Mouse (Mus musculus) T-helper 1 cell (primary cell): ENCODE data around the gene Loxl4.

Experiments
- in situ Hi-C: fragments of 300-600 bp; cut with MboI, MseI; formaldehyde crosslinking; loops from one replicate; pipeline ENCODE4 v1.15.1; 2025; ENCODE audit warnings: high pct_unique_total_duplicates

The Loxl4 gene

DNA sequence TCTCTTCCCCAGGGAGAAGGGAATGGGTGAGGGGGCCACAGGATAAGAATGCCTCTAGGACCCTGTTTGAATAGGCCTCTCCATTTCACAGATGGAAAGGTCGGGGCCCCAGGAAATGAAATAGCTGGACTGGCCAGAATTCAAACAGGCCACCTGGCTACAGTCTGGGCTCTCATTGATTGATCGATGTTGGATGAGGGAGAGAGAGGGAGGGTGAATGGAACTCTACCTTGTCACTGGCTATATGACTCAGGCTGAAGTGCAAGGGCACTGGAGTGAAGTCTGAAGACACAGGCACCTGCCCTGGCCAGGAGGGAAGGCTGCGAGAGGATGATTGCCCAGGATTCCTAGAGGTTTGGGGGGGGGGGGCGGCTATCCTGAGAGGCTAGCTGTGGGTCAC, 867 bp downstream of the Loxl4 start:
- in situ Hi-C loops, result no loop called here

DNA sequence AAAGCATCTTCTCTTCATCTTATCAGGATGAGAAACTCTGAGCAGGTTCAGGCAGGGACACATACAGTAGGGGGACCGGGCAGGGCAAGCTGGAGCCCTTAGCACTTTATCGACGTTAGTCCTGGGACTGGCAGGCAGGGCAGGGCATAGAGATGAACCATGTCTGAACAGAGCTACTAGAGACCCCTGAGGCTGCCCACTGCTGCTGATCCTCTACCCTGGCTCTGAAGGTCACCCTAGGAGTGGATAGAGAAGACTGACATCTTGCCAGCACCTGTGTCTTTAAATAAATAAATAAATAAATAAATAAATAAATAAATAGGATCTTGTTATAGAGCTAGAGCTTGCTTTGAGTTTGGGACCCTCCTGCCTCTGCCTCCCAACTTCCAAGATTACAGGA, 2.9 kb downstream of the Loxl4 start:
- in situ Hi-C loops, result loop anchor here (10.0 kb wide), 1 partner anchor 1565 kb away; no protein-coding TSS in a partner anchor

DNA sequence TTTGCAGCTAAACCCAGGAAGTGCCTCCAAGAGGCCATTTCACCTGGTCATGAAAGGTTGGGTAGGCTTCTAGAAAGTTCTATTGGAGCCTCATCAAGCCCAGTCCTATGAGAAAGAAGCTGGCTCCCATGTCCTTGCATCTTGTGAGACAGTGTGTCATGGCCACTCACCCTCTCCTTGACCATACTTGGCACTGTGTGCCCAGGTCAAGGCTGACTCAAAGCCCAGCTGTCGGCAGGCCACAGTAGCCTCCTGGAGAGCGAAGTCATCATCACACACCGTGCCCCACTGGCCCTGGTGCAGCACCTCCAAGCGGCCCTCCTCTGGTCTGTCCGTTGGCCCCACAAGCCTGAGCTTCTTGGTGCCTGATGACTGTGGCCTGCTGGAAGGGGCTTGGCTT, 4.5 kb downstream of the Loxl4 start:
- in situ Hi-C loops, result loop anchor here (10.0 kb wide), 1 partner anchor 1563 kb away; no protein-coding TSS in a partner anchor

DNA sequence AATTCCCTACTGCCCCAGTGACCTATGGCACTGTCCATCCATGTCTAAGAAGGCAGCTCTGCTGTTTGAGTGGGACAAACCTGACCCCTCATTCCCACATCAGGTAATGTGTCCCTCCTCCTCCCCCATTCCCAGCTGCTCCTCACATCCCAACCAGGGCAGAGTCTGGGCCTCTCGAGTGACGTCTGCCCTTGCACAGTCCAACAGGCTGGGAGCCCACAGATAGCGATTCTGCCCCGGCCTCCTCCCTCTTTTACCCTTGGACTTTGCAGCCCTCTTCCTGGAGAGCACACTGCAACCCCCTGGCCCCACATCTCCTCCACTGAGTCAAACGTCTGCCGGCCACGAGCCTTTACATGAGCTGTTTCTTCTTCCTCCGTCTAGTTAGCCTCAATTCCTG, 10.0 kb downstream of the Loxl4 start:
- in situ Hi-C loops, result loop anchor here (10.0 kb wide), 1 partner anchor 1558 kb away; no protein-coding TSS in a partner anchor

DNA sequence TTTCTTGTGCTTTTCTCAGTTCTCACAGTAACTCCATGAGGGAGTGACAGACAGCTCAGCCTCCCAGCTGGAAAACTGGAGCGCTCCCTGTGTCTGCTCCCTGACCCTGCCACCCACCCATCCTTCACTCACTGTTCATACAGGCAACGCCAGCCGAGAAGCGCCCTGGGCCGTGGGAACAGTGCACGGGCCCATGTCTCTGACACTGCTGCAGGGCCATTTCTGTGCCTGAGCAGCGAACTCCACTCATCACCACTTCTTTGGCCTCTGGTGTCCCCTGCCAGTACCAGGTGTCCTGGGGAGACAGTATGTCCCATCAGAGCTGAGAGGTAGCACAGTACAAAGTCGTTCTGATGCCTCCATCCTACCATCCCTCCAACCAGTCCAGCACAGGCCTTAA, 10.6 kb downstream of the Loxl4 start:
- in situ Hi-C loops, result loop anchor here (10.0 kb wide), 1 partner anchor 1557 kb away; no protein-coding TSS in a partner anchor

DNA sequence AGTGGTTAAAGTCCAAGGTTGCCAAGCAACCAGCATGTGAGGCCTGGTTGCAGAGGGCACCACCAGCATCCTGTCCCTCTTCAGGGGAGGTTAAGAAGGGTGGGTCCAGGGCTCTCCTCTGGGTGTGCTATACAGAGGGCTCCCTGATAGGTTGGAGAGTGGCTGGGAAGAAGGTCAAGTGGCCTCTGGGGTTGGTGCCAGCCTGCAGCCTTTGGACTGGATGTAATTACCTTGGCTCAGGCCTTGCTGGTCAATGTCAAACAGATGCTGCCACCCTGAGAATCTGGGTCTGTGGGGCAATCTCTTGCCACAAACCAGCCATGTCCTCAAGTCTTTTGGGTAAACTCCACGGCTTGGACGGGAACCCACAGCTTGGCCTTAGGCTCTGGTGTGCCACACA, 11.2 kb downstream of the Loxl4 start:
- in situ Hi-C loops, result loop anchor here (10.0 kb wide), 1 partner anchor 1557 kb away; no protein-coding TSS in a partner anchor

DNA sequence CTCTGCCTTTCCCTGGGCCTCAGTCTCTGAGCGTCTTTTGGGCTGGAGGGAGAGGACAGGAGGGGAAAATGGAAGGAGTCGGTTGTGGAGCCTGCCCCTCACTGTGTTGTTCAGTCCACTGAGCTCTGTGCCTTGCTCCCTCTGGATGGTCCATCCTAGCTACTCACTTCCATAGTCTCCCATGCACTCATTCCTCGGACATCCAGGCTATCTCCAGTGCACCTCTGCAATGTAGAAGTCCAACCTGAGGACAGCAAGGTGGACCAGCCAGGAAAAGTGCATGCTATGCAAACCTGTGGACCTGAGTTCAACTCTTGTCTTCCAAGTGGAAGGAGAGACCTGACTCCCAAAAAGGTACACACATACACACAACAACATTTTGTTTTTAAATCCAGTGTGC, 12.0 kb downstream of the Loxl4 start:
- in situ Hi-C loops, result loop anchor here (10.0 kb wide), 1 partner anchor 1556 kb away; no protein-coding TSS in a partner anchor

DNA sequence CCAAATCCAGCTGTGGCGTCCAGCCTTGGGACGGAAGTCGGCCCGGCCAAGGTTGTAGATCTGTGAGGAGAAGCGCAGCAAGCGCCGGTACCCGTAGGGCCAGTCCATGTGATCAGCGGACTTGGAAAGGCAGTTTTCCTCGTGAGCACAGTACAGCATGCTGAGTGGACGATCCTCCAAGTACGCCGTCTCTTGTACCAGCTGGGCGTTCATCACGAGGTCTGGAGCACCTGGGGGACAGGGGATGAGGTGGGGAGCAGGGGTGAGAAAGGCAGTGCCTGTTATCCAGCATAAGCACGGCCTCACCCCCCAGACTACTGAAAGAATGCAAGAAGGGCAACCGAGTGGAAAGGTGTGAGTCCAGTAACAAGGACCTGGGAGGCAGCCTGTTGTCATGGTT, 12.7 kb downstream of the Loxl4 start:
- in situ Hi-C loops, result loop anchor here (10.0 kb wide), 1 partner anchor 1555 kb away; no protein-coding TSS in a partner anchor

DNA sequence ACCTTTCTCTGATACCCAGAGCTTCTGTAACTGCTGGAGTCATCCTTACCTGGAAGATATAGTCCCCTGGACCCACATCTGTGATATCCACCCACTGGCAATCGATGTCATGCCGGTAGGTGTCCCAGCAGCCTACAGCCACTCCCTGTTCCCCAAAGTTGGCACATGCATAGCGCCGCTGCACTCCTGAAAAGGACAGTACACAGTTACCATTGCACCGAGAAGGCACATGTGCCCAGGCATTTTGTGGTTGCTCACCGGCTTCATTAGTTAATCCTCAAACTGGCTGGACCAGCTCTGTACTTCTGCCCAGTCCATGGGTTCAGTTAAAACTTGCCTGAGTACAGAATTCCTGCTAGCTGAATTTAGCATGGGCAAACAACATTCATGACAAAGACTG, 14.7 kb downstream of the Loxl4 start:
- in situ Hi-C loops, result no loop called here

DNA sequence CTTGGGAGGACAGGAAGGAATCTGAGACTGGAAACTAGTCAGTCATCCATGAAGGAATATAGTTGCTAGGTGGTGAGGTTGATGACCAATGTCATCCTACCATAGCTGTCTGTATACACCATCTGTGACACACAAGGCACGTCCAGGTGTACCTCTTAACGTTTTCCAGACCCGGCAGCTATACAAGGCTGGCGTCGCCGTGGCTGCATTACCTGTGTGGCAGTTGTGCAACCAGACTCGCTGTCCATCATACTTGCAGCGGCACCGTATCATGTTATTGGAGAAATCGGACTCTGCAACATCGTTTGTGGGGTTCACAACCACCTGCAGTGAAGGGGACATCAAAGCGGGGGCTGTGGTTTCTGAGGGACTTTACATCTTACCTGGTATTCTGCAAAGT, 15.3 kb downstream of the Loxl4 start:
- in situ Hi-C loops, result no loop called here

DNA sequence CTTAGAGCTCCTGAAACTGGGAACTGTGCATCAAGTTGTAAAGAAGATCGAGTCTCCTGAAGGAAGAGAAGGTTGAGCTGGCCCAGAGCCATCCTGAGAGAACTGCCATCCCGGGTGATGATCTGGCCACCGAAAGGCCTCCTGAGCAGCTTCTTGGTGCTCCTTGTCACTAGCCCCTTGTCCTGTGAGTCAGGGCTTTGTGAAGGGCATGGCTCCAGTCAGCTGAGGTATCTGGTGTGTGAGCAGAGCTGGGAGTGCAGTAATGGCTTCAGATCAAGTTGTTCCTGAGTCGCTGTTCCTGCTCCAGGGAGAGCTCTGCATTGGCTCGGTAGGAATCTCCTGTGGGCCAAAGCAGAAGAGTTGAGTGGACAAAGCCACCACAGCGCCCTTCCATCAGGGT, 17.5 kb downstream of the Loxl4 start:
- in situ Hi-C loops, result no loop called here

DNA sequence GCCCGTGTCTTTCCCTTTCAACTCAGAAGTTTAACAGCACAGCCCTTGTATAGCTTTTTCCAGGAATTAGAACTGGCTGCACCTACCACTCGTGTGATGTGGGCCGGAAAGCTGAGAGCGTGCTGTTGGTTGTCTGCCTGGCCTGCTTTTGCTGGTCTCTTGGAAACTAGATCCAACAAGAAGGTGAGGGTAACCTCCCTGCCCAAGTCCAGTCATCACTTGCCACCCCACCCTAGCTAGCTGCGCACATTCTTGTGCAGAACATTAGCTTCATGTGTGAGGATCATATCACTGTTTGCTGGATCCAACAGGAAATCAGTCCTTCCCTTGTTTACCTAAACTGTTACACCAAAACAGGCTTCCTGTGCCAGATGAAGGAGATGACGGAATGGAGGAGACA, 19.2 kb downstream of the Loxl4 start:
- in situ Hi-C loops, result no loop called here

DNA sequence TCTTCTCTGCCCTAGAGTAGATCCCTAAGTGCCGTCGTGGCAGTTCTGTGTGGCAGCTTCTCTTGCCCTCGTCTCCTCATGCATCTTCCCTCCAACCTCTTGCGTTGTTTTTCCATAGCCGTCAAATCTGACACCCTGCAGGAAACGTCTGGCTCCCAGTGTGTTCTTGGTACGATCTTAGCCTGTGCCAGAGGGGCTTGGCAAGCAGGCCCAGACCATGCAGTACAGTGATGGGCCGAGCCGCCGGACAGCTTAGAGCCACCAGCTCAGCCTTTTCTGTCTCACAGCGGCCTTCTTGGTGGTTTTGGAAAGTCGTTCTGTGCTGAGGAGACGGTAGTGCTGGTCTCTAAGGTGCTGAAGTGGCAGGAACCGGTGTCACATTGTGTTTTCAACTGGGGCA, 21.1 kb downstream of the Loxl4 start:
- in situ Hi-C loops, result no loop called here

DNA sequence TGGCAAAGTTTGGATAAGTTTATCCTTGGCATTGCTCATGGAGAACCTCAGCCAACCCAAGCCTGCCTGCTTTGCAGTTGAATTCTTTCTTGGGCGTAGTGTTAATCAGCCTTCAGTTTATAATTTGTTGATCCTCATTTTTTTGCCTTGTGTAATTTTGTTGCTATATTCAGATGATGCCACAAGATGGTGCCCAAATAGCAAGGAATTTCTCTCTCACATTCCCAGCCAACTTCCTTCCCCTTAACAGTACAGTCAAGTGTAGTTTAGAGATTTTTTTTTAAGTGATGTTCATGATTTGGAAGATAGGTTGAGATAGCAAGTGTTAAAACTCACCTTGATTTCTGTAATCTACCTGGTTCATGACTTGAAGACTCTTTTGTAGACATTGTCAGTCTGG, 23.4 kb downstream of the Loxl4 start:
- in situ Hi-C loops, result no loop called here

DNA sequence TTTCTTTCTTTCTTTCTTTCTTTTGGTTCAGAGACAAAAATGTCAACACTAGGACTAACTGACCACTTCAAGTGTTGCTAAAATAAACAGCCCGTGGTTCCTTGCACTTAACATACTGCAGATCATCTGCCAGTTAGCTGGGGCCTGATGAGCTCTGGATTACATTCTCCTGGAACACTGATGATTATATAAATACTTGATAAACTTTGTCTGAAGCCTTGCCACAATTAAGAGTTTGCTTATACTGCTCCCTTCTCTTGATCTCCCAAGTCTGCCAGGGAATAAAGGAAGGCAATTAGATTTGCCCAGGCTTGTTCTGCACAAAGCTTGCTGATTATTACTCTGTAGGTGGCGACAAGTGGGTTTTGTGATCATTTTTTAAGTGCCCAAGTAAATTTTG, 24.9 kb downstream of the Loxl4 start:
- in situ Hi-C loops, result no loop called here

DNA sequence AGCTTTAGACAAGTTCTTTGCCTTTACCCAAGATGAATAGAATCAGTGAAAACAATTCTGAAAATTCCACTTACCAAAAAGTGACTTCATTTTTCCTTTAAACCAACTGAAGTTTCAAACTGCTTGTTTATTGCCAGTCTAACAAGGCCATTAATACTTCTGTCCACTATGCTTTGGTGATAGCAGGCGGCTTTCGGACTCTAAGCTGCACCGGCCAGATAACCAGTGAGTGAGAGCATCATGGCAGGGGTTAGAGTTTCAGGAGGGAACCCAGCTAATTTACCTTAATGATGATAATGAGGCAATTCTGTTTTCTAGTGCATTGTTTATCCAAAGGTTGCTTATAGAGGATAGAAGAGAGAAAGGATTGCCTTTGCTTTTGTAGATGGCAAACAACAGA, 28.4 kb downstream of the Loxl4 start:
- in situ Hi-C loops, result no loop called here

DNA sequence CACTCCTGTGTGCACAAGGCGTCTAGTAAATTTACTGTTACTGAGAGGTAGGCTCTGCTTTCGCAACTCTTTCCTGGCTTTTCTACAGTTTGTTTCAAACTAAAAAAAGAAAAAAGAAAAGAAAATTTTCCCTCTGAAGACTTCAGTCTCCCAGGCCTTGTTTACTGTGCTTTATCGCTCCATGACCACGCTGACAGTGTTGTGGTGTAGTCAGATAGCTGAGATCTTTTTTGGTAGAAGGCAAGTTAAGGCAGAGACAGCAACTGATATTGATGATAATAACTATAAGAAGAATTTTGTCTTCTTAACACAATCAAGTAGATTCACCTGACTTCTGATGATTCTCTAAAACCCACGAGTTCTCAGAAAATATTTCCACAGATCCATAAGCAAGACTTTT, 28.9 kb downstream of the Loxl4 start:
- in situ Hi-C loops, result no loop called here

DNA sequence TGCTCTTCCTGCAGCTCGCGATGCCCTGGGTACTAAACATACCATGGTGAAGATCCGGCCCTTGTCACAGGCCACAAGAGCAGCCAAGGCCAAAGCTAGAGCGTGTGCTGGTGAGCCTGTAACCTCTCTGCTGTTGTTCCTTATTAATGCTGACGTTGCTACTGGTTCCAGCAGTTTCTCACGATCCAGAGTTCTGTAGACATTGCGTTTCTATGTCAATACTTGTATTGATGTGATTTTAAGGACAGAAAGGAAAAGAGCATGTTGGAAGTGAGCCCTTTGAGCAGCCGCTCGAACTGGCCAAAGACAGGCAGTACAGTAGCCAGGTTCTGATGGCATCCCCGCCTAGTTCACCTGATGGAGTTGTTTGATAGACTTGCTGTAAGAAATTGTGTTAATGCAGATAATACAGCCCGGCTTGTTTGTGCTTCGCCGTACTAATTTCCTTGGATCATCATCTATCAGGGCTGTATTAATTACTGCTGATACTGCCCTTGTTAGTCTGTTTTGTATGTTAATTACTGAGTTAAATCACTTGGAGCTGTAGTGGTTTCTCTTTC, 29.7 kb downstream of the Loxl4 start:
- in situ Hi-C loops, result no loop called here

DNA sequence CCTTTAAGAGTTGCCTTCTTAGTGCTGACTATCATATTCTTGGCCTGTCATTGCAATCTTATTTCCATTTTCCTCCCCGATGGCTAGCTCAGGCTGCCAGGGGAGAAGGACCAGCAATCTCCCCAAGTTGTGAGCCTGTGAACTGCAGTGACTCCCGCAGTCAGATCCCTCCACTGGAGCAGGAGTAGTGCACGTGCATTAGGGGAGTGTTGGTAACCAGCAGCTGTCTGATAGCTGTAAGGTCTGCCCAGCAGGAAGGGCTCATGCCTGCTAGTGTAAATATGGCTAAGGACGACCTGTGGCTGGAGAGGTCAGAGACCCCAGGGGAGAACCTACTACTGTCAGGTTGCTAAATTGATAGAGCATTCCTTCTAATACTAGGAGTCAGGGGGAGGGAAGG, 31.9 kb downstream of the Loxl4 start:
- in situ Hi-C loops, result no loop called here

DNA sequence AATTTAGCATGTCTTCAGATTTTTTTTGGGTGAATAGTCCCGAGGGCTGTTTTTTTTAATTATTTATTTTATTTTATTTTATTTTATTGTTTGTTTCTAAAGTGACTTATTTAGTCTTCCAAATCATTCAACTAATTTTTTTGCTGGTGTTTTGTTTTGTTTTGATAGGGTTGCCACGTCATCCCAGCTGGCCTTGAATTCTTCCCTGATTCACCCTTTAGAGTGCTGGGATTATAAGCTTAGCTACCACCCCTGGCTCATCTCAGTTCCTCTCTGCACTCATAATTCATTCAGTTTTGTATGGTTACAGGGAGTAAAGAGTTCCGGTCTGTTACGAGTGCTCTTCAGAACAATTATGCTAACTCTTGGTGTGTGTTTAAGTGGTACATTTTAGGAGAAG, 34.0 kb downstream of the Loxl4 start:
- in situ Hi-C loops, result no loop called here

DNA sequence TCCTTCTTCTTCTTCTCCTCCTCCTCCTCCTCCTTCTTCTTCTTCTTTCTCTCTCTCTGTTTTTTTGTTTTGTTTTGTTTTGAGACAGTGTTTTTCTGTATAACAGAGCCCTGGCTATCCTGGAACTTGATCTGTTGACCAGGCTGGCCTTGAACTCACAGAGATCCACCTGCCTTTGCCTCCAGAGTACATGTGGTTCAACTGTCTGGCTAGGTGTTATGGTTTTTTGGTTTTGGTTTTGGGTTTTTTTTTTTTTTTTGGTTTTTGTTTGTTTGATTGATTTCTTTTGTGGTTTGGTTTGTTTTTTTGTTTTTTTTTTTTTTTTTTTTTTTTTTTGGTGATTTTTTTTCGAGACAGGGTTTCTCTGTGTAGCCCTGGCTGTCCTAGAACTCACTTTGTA, 35.8 kb downstream of the Loxl4 start:
- in situ Hi-C loops, result no loop called here

DNA sequence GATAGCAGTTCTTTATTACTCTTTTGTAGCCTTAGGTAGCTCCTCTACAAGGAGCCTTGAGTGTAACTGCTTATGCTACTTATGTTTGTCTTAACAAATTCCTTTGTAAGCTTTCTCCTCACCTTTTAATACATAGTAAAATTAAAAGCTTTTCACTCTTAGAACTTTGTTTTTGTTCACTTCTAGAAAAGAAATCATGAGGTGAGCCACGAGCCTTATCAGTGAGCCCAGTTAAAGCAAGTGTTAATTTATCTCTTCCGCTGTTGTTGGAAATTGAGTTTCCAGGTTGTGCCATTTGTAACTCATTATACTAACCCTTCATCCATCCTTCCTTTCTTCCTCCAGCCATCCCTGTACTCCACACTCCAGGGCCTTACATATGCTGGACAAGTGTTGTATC, 37.3 kb downstream of the Loxl4 start:
- in situ Hi-C loops, result no loop called here

DNA sequence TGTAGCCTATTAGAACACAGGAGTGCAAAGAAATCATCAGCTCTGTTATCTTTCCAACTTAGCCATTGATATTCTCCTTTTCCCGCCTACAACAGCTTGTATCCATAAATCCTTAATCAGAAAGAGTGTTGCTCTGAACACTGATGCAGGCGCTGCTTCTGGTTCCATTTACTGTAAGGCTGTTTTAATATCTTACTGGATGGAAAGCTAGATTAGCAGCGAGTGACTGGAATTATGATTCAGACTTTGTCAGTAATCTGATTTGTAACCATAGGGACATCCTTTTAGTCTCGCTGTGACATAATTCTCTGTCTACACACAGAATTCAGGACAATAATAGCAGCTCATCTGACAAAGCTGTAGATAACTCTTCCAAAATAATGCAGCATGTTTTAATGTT, 41.3 kb downstream of the Loxl4 start:
- in situ Hi-C loops, result no loop called here

DNA sequence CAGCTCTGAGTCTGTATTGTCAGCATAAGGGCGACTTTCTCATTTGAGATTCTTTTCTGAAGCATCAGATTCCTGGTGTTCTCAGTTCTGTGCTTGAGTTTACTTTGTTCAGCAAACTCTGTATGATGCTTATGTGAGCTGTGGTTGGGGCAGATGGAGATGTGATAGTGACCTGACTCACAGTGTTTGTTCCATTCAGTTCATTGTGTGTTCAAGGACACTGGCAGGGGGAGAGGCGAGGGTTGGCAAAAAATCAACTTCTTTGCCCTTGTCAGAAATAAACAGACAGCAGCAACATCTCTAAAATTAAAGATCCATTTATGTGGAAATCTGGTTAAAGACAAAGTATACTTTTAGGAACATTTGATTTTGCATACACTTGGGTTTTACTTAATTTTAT, 43.5 kb downstream of the Loxl4 start:
- in situ Hi-C loops, result no loop called here
